Mouse (Mus musculus): ENCODE data around the gene Tmem138.

DNA sequence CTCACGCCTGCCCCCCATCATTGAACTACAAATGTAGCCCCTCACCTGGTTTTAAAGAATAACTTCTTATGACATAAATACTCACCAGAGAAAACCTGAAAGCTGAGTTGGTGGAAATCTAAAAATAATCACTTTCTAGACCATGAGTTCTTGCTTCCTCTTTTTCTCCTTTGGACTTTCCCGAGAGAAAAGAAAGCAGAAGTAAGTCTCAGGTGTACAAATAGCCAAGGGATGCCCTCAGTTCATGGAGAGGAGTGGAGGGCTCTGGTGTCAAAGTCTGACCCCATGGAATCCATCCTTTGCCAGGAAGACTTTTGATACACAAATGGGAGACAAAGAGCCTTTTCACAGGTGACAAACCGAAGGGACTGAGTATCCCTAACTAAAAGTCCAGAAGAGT lies 3.6 kb upstream of the Tmem138 start:
- TF ChIP-seq CTCF (IDR thresholded peaks at IDR 0.05) (no peak), EP300 (IDR thresholded peaks at IDR 0.05) (no peak)
